Mouse (Mus musculus): ENCODE data around the gene Kif21a.

The Kif21a gene

DNA sequence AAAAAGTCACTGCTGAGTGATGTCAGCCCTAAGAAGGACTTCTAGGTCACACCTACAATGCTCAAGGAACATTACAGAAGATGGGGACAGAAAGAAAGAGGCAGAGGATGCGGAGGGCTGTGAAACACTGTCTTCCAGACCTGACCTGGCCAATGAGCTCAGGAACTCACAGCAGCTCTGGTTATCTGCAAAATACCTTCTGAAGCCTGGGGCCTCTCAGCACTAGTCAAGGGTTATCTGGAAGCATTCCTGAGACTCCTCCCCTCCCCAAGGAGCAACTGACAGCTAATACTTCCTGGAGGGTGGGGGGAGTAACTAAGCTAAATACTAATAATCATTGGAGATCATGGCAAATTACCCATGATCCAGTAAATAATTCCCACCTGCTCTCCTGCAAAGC is 111.3 kb downstream of the Kif21a start:
- DNase-seq (ENCODE audit: low spot score), result no peak

- peak; percentile 10 for DNase-seq (ENCODE audit: low spot score)
These were observed 114.2 kb downstream of the Kif21a start for GRCm38 (mm10) chr15:90935579-90935978.

DNA sequence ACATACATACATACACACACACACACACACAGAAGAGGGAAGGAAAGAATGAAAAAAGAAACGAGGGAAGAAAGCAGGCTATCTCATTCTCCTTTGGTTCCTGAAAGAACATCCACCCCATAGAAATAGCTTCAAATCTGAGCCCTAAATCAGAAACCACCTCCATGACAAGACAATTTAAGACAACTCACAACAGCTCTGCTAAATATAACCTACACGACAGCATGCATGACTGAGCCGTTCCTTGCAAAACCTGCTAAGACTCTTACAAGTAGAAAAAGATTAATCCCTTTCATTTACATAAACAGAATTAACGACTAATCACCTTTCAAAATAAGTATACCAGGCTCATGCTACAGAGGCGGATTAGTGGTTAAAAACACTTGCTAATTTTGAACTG is 118.3 kb downstream of the Kif21a start:
- no peak for DNase-seq (ENCODE audit: low spot score)

- DNase-seq (ENCODE audit: low spot score), result no peak
These were observed 120.7 kb downstream of the Kif21a start for GRCm38 (mm10) chr15:90929043-90929442.

GRCm38 (mm10) chr15:90896480-90896879 is 153.3 kb downstream of the Kif21a start:
- DNase-seq (ENCODE audit: low spot score), result no peak

- no peak for DNase-seq (ENCODE audit: low spot score)
These were observed 162.3 kb downstream of the Kif21a start for GRCm38 (mm10) chr15:90887466-90887865.
